Mouse (Mus musculus) liver, embryonic 15.5 days (tissue): ENCODE measurements around the gene Tgfbr3. TPM values are rescaled to one million over a fixed set of nuclear protein-coding genes. Genes with fewer than 3 reads are reported as not detected.

Experiments used
- ATAC-seq: fragments of 200-750 bp; cut with Nextera tagmentation; 2 replicates; pipeline ENCODE4 v1.8.0; 2017; ENCODE audit warnings: moderate number of reproducible peaks, mild to moderate bottlenecking, moderate library complexity; ENCODE audit not compliant: insufficient read depth
- H3K27ac ChIP-seq: fragments of 300-500 bp; sonication (generic); replicated peaks from 2 replicates; pipeline ENCODE4 v1.5.1; 2015; ENCODE audit warnings: mild to moderate bottlenecking, inconsistent platforms
- H3K27me3 ChIP-seq: fragments of 300-500 bp; sonication (generic); 2 replicates; pipeline ENCODE4 v1.6.1; 2015; ENCODE audit warnings: mild to moderate bottlenecking, inconsistent platforms
- H3K36me3 ChIP-seq: fragments of 300-500 bp; sonication (generic); replicated peaks from 2 replicates; pipeline ENCODE4 v1.6.1; 2015; ENCODE audit warnings: moderate library complexity, mild to moderate bottlenecking, inconsistent platforms
- H3K4me1 ChIP-seq: fragments of 300-500 bp; sonication (generic); replicated peaks from 2 replicates; pipeline ENCODE4 v1.6.1; 2015; ENCODE audit warnings: inconsistent platforms
- H3K4me2 ChIP-seq: fragments of 300-500 bp; sonication (generic); 2 replicates; pipeline ENCODE4 v1.6.1; 2015; ENCODE audit warnings: moderate library complexity, mild to moderate bottlenecking, inconsistent platforms
- H3K4me3 ChIP-seq: fragments of 300-500 bp; sonication (generic); replicated peaks from 2 replicates; pipeline ENCODE4 v1.5.1; 2015; ENCODE audit warnings: mild to moderate bottlenecking, inconsistent platforms
- H3K9ac ChIP-seq: fragments of 300-500 bp; sonication (generic); 2 replicates; pipeline ENCODE4 v1.6.1; 2015; ENCODE audit warnings: moderate library complexity, mild to moderate bottlenecking, inconsistent platforms
- H3K9me3 ChIP-seq: fragments of 300-500 bp; sonication (generic); replicated peaks from 2 replicates; pipeline ENCODE4 v1.6.1; 2016; ENCODE audit warnings: inconsistent platforms
- WGBS: fragments of 180-500 bp; shearing (Covaris S2); methylation state at CpG from one replicate; pipeline ENCODE4 v1.1.7; 2015; ENCODE audit warnings: mixed read lengths; ENCODE audit not compliant: insufficient replicate concordance; 5-methylcytosine and 5-hydroxymethylcytosine counted together
- polyA plus RNA-seq: library from polyadenylated mRNA; unstranded; fragments of >200 nt; fragmentation: Nextera tagmentation; extraction: Ambion mirVana; gene quantifications from 2 replicates; pipeline ENCODE4 v1.2.1, GENCODE M21; 2015

Gene Tgfbr3
- polyA plus RNA-seq, 1 experiment from 2014 or later, result 6.0 TPM

DNA sequence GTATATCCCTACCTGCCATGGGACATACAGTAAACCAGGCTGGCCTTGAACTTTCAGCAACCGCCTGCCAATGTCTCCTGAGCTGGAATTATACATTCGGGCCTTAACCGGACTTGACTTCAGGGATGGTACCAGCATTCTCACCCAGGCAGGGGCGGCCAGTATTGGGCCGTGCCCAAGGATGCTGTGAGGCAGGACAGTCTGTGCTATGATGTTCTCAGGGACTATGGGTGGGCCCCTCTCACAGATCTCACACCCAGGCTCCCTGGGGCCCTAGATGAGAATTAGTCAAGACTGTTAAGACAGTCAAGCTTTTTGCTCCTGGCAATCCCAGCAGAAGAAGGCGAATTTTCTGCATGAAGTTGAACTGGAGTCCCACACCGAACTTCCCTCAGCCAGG is 211.5 kb downstream of the Tgfbr3 start:
- H3K36me3 ChIP-seq, result no peaks in the 10 kb centered on the region
- WGBS, result 66% methylated on average over 7 of the region's 7 CpGs
- no peak overlapping the region for H3K4me3 ChIP-seq
- peaks cover 7% of the 10 kb centered on the region; the same call in 1 of the 2 replicates for H3K27me3 ChIP-seq
- no peak overlapping the region for H3K9ac ChIP-seq
- H3K4me2 ChIP-seq, result no peak overlapping the region
- no peaks in the 10 kb centered on the region for H3K9me3 ChIP-seq
- ATAC-seq, result no peak
- no peak overlapping the region for H3K27ac ChIP-seq
- 0 out of 2 replicates have a peak, but pooled peaks cover 3% of the 10 kb centered on the region for H3K4me1 ChIP-seq

DNA sequence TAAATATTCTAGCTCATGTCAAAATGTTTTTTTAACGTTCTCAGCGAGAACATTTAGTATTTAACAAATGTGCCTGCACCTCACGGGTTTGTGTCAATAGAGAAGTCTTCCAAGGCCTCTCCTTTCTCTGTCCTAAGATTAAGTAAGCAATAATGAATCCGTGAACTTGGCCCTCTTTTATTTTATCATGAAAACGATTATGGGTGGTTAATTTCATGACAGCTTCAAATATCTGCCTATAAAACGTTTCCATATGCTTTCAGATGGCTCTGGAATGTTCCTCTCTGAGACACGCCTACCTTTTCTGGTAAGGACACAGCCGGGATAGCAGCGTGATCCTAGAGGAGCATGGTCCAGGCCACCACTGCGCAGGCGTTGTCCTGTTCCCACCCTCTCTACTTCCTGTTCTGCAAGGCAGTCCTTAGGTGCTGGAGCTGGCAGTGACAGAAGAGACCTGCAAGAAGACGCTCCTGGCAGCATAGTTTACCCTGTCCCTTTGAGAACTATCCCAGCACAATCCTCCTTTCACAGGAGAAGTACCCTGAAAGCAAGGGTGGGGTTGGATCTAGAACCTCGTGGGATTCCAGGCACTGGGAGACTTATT is 214.3 kb downstream of the Tgfbr3 start:
- H3K27ac ChIP-seq, result no peak overlapping the region
- no peaks in the 10 kb centered on the region for H3K27me3 ChIP-seq
- 50% methylated on average over 13 of the region's 13 CpGs for WGBS
- H3K9ac ChIP-seq, result no peak overlapping the region
- H3K4me3 ChIP-seq, result no peak overlapping the region
- H3K9me3 ChIP-seq, result no peaks in the 10 kb centered on the region
- H3K36me3 ChIP-seq, result no peaks in the 10 kb centered on the region
- no peak overlapping the region for H3K4me2 ChIP-seq
- 0 out of 2 replicates have a peak, but pooled peaks cover 3% of the 10 kb centered on the region for H3K4me1 ChIP-seq
- no peak for ATAC-seq

DNA sequence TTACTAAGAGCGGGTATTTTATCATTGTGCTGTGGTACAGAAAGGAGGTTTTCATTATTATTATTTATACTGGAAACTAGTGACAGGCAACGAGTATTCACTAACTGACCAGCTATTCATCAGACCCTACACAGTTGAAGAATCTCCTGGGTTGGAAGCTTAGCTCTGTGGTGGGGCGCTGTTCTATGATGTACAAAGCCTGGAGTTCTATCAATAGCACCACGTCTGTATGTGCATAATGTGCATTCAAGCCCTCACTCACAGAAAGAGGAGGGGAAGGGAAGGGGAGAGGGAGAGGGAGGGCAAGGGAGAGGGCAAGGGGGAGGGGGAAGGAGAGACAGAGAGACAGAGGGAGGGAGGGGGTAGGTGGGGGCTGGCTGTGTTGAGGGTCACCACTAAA is 215.1 kb downstream of the Tgfbr3 start:
- H3K4me2 ChIP-seq, result no peak overlapping the region
- H3K4me3 ChIP-seq, result no peak overlapping the region
- H3K36me3 ChIP-seq, result no peaks in the 10 kb centered on the region
- H3K4me1 ChIP-seq, result 0 out of 2 replicates have a peak, but pooled peaks cover 3% of the 10 kb centered on the region
- H3K27me3 ChIP-seq, result no peaks in the 10 kb centered on the region
- no peak overlapping the region for H3K27ac ChIP-seq
- 59% methylated on average over 4 of the region's 4 CpGs for WGBS
- ATAC-seq, result no peak
- no peaks in the 10 kb centered on the region for H3K9me3 ChIP-seq
- H3K9ac ChIP-seq, result no peak overlapping the region

DNA sequence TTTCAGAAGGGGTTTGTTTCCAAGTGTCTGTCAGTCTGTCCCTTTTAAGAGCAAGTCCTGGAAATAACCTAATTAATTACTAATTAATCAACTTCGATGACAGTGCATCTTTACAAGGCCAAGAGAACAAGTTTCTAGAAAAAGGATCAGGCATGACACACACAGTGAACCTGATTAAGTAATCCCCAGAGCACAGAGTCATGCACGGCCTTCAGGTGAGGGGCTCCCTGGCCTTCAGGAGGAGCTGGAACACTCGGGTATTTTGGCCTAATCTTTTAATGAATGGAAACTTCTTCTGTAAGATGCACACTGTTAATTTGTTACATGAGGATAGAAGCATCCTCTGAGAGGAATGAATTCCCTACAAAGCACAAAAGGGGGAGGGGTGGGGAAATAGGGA is 215.9 kb downstream of the Tgfbr3 start:
- H3K9ac ChIP-seq, result no peak overlapping the region
- 0 out of 2 replicates have a peak, but pooled peaks cover 3% of the 10 kb centered on the region for H3K4me1 ChIP-seq
- H3K36me3 ChIP-seq, result no peaks in the 10 kb centered on the region
- H3K4me2 ChIP-seq, result no peak overlapping the region
- no peak for ATAC-seq
- WGBS, result 46% methylated on average over 3 of the region's 3 CpGs
- no peaks in the 10 kb centered on the region for H3K27me3 ChIP-seq
- H3K9me3 ChIP-seq, result no peaks in the 10 kb centered on the region
- H3K27ac ChIP-seq, result no peak overlapping the region
- H3K4me3 ChIP-seq, result no peak overlapping the region

DNA sequence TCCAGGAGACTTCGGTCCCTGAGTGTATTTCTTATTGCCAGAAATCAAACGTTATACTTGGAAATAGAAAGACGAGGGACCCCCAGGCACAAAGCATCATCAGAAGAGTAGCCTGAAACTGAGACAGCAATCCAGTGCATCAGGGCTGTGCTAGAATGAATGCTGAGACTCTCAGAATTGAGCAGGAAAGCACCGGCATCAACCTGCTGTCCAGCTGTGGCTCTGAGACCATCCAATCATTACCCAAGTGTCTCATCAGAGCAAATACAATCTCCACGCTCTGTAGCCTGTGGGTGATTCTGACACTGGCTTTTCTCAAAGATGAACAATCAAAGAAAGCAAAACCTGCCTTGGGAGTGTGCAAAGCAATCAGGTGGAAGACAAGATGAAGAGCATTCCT is 221.3 kb downstream of the Tgfbr3 start:
- Histone ChIP-seq H3K9me3 (no peaks in the 10 kb centered on the region), H3K4me2 (no peak overlapping the region), H3K36me3 (no peaks in the 10 kb centered on the region), H3K27ac (no peak overlapping the region), H3K27me3 (no peaks in the 10 kb centered on the region), H3K4me3 (no peak overlapping the region), H3K9ac (no peak overlapping the region), H3K4me1 (no peaks in the 10 kb centered on the region)
- no peak for ATAC-seq
- 71% methylated on average over 5 of the region's 5 CpGs for whole genome bisulfite sequencing

DNA sequence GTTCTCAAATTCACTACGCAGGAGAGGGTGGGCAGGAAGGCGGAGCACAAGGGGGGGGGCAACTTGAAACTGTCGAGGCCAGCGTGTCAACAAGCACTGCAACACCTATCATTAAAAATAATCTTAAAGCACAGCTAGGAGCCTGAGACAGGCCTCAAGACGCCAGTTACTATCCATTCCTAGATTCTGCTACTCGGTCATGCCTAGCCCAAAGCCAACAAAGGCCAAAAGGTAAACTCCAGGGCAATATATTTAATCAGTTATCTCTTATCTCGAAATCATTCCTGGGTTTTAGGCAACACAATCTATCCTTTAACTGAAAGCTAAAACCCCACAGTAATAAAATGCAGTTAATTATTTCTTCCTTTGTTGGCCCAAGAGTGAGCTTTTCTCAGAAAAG is 221.9 kb downstream of the Tgfbr3 start:
- no peak overlapping the region for H3K27ac ChIP-seq
- WGBS, result 60% methylated on average over 7 of the region's 7 CpGs
- H3K9me3 ChIP-seq, result no peaks in the 10 kb centered on the region
- no peaks in the 10 kb centered on the region for H3K27me3 ChIP-seq
- H3K4me1 ChIP-seq, result no peaks in the 10 kb centered on the region
- H3K9ac ChIP-seq, result no peak overlapping the region
- H3K4me3 ChIP-seq, result no peak overlapping the region
- H3K36me3 ChIP-seq, result no peaks in the 10 kb centered on the region
- no peak overlapping the region for H3K4me2 ChIP-seq
- no peak for ATAC-seq

DNA sequence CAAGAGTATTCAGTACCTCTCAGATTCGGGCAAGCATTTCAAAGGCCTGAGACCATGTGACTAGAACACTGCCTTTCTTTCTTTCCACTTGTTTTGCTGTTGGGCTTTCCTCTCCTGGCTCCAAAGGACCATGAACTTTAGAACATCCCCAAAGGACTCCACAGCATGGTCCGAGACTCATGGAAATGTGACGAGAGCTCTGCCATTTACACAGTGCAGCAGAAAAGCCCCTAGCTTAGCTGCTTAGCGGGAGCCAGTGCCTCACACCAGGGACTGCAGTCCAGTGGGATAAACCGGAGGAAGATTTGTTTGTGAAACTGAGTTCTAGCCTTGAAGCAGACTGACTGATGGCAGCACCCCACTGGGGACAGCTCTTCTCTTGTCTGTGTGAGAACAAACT is 224.5 kb downstream of the Tgfbr3 start:
- Histone ChIP-seq H3K4me3 (no peak overlapping the region), H3K27me3 (no peaks in the 10 kb centered on the region), H3K4me1 (no peaks in the 10 kb centered on the region), H3K36me3 (no peaks in the 10 kb centered on the region), H3K9me3 (no peaks in the 10 kb centered on the region), H3K9ac (no peak overlapping the region), H3K4me2 (no peak overlapping the region), H3K27ac (no peak overlapping the region)
- ATAC-seq, result no peak
- 69% methylated on average over 5 of the region's 5 CpGs for WGBS

DNA sequence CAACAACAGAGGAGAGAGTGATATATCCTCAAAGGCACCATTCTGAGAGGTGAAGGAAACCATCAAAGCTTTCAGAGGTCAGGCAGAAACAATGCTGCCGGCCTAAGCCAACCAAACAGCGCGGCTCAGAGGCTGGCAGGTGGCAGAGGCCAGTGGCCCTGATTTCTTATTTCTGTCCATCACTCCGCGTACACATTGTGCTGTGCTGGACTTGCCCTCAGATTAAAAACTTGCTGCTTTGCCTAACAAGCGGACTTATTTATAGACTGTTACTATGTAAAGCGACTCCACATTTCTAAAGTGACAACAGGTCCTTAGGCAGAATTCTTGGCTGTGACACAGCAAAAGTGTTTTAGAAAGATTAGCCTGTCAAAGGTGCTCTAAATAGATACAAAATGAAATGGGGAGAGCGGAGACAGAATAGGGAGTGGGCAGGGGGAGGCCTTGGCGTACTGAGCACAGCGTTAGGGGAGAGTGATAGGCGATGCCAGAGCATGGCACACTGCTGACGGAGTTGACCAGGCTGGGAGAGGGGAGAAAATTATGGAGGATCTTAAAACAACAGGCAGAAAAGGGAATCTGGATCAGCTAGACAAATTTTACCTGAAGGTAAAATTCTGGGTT is 227.1 kb downstream of the Tgfbr3 start:
- Histone ChIP-seq H3K9me3 (no peaks in the 10 kb centered on the region), H3K27me3 (no peaks in the 10 kb centered on the region), H3K36me3 (no peaks in the 10 kb centered on the region), H3K4me3 (no peak overlapping the region), H3K4me2 (no peak overlapping the region), H3K27ac (no peak overlapping the region), H3K9ac (no peak overlapping the region), H3K4me1 (no peaks in the 10 kb centered on the region)
- no peak for ATAC-seq
- WGBS, result 56% methylated on average over 12 of the region's 12 CpGs

DNA sequence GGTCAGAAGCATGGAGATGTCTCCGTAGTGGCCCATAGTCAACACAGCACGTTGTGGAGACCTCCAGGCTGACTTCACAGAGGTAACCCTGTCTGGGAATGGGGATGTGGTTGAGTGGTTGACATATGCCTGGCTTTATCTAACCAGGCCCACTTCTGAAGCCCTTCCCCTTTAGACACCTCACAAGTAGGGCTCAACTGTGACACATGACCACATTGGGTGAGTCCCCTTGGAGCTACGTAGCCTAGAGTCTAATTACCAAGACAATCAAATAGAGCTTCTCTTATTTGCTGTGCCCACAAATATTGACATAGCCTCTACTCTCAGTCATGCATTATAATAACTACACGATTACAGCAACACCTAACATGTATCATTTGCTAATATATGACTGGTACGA is 229.9 kb downstream of the Tgfbr3 start:
- no peaks in the 10 kb centered on the region for H3K9me3 ChIP-seq
- ATAC-seq, result no peak
- H3K27ac ChIP-seq, result no peak overlapping the region
- no peaks in the 10 kb centered on the region for H3K36me3 ChIP-seq
- no peaks in the 10 kb centered on the region; the same call in 1 of the 2 replicates for H3K4me1 ChIP-seq
- H3K27me3 ChIP-seq, result no peaks in the 10 kb centered on the region
- WGBS, result 45% methylated on average over 5 of the region's 5 CpGs
- H3K9ac ChIP-seq, result no peak overlapping the region
- H3K4me3 ChIP-seq, result no peak overlapping the region
- no peak overlapping the region for H3K4me2 ChIP-seq

DNA sequence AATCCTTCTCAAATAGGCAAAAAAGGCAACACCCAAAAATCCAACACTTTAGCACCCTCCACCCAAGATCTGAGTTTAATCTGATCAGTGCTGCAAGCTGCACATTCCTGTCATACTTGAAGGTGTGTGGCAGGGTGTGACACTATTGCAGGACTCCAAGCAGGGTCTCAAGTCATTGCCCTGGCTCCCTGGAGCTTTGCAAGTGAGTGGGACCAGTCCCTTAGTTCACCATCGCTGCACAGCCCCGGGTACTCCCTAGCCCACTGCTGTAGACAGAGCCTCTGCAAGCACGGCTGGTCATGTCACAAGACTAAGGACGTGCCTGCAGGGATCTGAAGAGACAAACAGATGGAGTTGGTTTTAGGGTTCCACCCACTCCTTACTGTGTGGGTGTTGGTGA is 230.8 kb downstream of the Tgfbr3 start:
- Histone ChIP-seq H3K4me2 (no peak overlapping the region), H3K9ac (no peak overlapping the region), H3K36me3 (no peaks in the 10 kb centered on the region), H3K27ac (no peak overlapping the region), H3K9me3 (no peaks in the 10 kb centered on the region), H3K4me3 (no peak overlapping the region), H3K27me3 (no peaks in the 10 kb centered on the region), H3K4me1 (no peaks in the 10 kb centered on the region; the same call in 1 of the 2 replicates)
- 70% methylated on average over 4 of the region's 4 CpGs for WGBS
- no peak for ATAC-seq
